Mouse (Mus musculus): ENCODE measurements at regions not wholly inside any gene's neighbourhood (a gene's known extent, or its start where the extent isn't known, plus 50 kb on each side); places are given as distances from the start of the nearest gene placed in this dataset.

GRCm38 (mm10) chr8:7011881-7012280 lies 1649.2 kb downstream of the Efnb2 start:
- no peak for TF ChIP-seq POLR2A (IDR thresholded peaks at IDR 0.05; ENCODE audit: low read depth, low read length)
- no peak for TF ChIP-seq CTCF (IDR thresholded peaks at IDR 0.05; ENCODE audit: borderline replicate concordance, insufficient read depth, low read length)

Data from embryonic fibroblast, embryonic 13.5 days (primary cell).